Mouse (Mus musculus) CH12.LX (cell line): Measurements from ENCODE around the gene Anapc16. TPM values are rescaled to one million over a fixed set of nuclear protein-coding genes. Genes with fewer than 3 reads are reported as not detected.

Experiments
- DNase-seq: peaks from one replicate; pipeline ENCODE4 v3.0.0-alpha.2; 2013; ENCODE audit errors: extremely low read depth
- H3K27ac ChIP-seq: 2 replicates; pipeline ENCODE4 v1.5.1; 2012; ENCODE audit warnings: low read depth, mild to moderate bottlenecking, control low read depth, moderate library complexity; ENCODE audit not compliant: insufficient read depth
- H3K27me3 ChIP-seq: replicated peaks from 2 replicates; pipeline ENCODE3; 2012; ENCODE audit warnings: inconsistent platforms
- H3K36me3 ChIP-seq, 2 experiments: replicated peaks in 1 of 2; 2 replicates each; pipeline versions ENCODE3 to v1.6.1; 2012; ENCODE audit warnings: inconsistent platforms in 1 of 2, low read length in 1 of 2, mild to moderate bottlenecking in 1 of 2, mixed read lengths in 1 of 2, moderate library complexity in 1 of 2; ENCODE audit not compliant: control insufficient read depth in 1 of 2, insufficient read depth in 1 of 2
- H3K4me1 ChIP-seq, 2 experiments: 2 replicates each; pipeline ENCODE4 v1.6.1; 2012; ENCODE audit warnings: inconsistent platforms in 1 of 2, moderate library complexity in 1 of 2; ENCODE audit not compliant: insufficient read depth in 2 of 2, control insufficient read depth in 1 of 2
- H3K4me2 ChIP-seq: 2 replicates; pipeline ENCODE4 v1.6.1; 2012; ENCODE audit warnings: low read depth, mild to moderate bottlenecking, control low read depth; ENCODE audit not compliant: poor library complexity, insufficient read depth, severe bottlenecking
- H3K4me3 ChIP-seq, 3 experiments: fragments of 150-350 bp in 1 of 3; sonication (generic) in 1 of 3; replicated peaks in 1 of 3; 2 replicates each; pipeline versions ENCODE3 to v1.5.1; 2011 to 2012; ENCODE audit warnings: low read depth in 2 of 3, low read length in 2 of 3, mild to moderate bottlenecking in 2 of 3, moderate library complexity in 2 of 3, control low read depth in 1 of 3, improper control_type of control experiment in 1 of 3, inconsistent platforms in 1 of 3, mixed read lengths in 1 of 3; ENCODE audit not compliant: poor library complexity in 1 of 3
- H3K79me2 ChIP-seq: replicated peaks from 2 replicates; pipeline ENCODE4 v1.6.1; 2012; ENCODE audit warnings: mild to moderate bottlenecking, moderate library complexity; ENCODE audit not compliant: control insufficient read depth, poor library complexity, insufficient read depth, severe bottlenecking; ENCODE audit errors: extremely low read depth
- H3K9ac ChIP-seq: 2 replicates; pipeline ENCODE4 v1.6.1; 2012; ENCODE audit warnings: low read depth, mild to moderate bottlenecking, control low read depth, moderate library complexity; ENCODE audit not compliant: insufficient read depth
- H3K9me3 ChIP-seq: replicated peaks from 2 replicates; pipeline ENCODE3; 2012; ENCODE audit warnings: low read length, inconsistent platforms, mixed read lengths
- CHD1 ChIP-seq: IDR thresholded peaks from 2 replicates; pipeline ENCODE4 v1.6.1; 2012; ENCODE audit warnings: low read depth, low read length, improper control_type of control experiment, inconsistent platforms
- CHD2 ChIP-seq: IDR thresholded peaks from 2 replicates; pipeline ENCODE4 v1.6.1; 2011; ENCODE audit warnings: low read length, improper control_type of control experiment
- CTCF ChIP-seq, 2 experiments: IDR thresholded peaks in 1 of 2; conservative IDR thresholded peaks in 1 of 2; 2 replicates each; pipeline ENCODE4 v1.5.1; 2011 to 2012; ENCODE audit warnings: low read depth in 2 of 2, low read length in 2 of 2, improper control_type of control experiment in 1 of 2, inconsistent platforms in 1 of 2, mild to moderate bottlenecking in 1 of 2, moderate library complexity in 1 of 2
- E2F4 ChIP-seq: IDR thresholded peaks from 2 replicates; pipeline ENCODE4 v1.6.1; 2011; ENCODE audit warnings: low read depth, low read length, improper control_type of control experiment; ENCODE audit not compliant: insufficient replicate concordance
- EP300 ChIP-seq: IDR thresholded peaks from 2 replicates; pipeline ENCODE4 v1.6.1; 2011; ENCODE audit warnings: low read length, improper control_type of control experiment
- GABPA ChIP-seq: IDR thresholded peaks from 2 replicates; pipeline ENCODE4 v1.6.1; 2012; ENCODE audit warnings: low read depth, low read length, improper control_type of control experiment, inconsistent platforms; ENCODE audit not compliant: insufficient replicate concordance
- HCFC1 ChIP-seq: IDR thresholded peaks from 2 replicates; pipeline ENCODE4 v1.6.1; 2012; ENCODE audit warnings: low read depth, mild to moderate bottlenecking, inconsistent platforms, low read length, improper control_type of control experiment
- IRF4 ChIP-seq: IDR thresholded peaks from 2 replicates; pipeline ENCODE4 v1.6.1; 2014; ENCODE audit warnings: low read depth, mild to moderate bottlenecking, inconsistent platforms, low read length, improper control_type of control experiment
- JUND ChIP-seq: conservative IDR thresholded peaks from 2 replicates; pipeline ENCODE4 v1.6.1; 2011; ENCODE audit warnings: low read depth, low read length, improper control_type of control experiment
- KAT2A ChIP-seq: IDR thresholded peaks from 2 replicates; pipeline ENCODE4 v1.6.1; 2012; ENCODE audit warnings: low read length, improper control_type of control experiment, inconsistent platforms; ENCODE audit not compliant: insufficient replicate concordance
- MAFK ChIP-seq: IDR thresholded peaks from 2 replicates; pipeline ENCODE4 v1.6.1; 2011; ENCODE audit warnings: low read length, improper control_type of control experiment; ENCODE audit not compliant: insufficient replicate concordance
- MAZ ChIP-seq: IDR thresholded peaks from 2 replicates; pipeline ENCODE4 v1.6.1; 2012; ENCODE audit warnings: low read depth, mild to moderate bottlenecking, inconsistent platforms, low read length, improper control_type of control experiment, moderate library complexity
- MEF2A ChIP-seq: IDR thresholded peaks from 2 replicates; pipeline ENCODE4 v1.6.1; 2014; ENCODE audit warnings: low read depth, mild to moderate bottlenecking, inconsistent platforms, low read length, improper control_type of control experiment, borderline replicate concordance
- MXI1 ChIP-seq: IDR thresholded peaks from 2 replicates; pipeline ENCODE4 v1.6.1; 2011; ENCODE audit warnings: mild to moderate bottlenecking, low read depth, low read length, improper control_type of control experiment
- NELFE ChIP-seq: IDR thresholded peaks from 2 replicates; pipeline ENCODE4 v1.6.1; 2011; ENCODE audit warnings: low read depth, low read length, improper control_type of control experiment
- PAX5 ChIP-seq: IDR thresholded peaks from 2 replicates; pipeline ENCODE4 v1.6.1; 2012; ENCODE audit warnings: low read length, inconsistent platforms, mixed read lengths
- POLR2A ChIP-seq: IDR thresholded peaks from 2 replicates; pipeline ENCODE4 v1.6.1; 2011; ENCODE audit warnings: low read depth, mild to moderate bottlenecking, improper control_type of control experiment, low read length
- POLR2AphosphoS2 ChIP-seq: IDR thresholded peaks from 2 replicates; pipeline ENCODE4 v1.6.1; 2011; ENCODE audit warnings: low read depth, low read length, improper control_type of control experiment
- TCF12 ChIP-seq: IDR thresholded peaks from 2 replicates; pipeline ENCODE4 v1.6.1; 2014; ENCODE audit warnings: low read depth, mild to moderate bottlenecking, inconsistent platforms, low read length, improper control_type of control experiment
- UBTF ChIP-seq: IDR thresholded peaks from 2 replicates; pipeline ENCODE4 v1.6.1; 2012; ENCODE audit warnings: low read depth, mild to moderate bottlenecking, inconsistent platforms, low read length, improper control_type of control experiment, moderate library complexity
- ZNF384 ChIP-seq: IDR thresholded peaks from 2 replicates; pipeline ENCODE4 v1.6.1; 2012; ENCODE audit warnings: low read depth, low read length, improper control_type of control experiment, inconsistent platforms
- dilution Hi-C: fragments of 300-500 bp; cut with MboI; formaldehyde crosslinking; loops from 2 replicates; pipeline ENCODE4 v1.14.3; 2020; ENCODE audit warnings: low sequenced_read_pairs; ENCODE audit not compliant: extremely low pct_unique_long_range_greater_than_20kb, extremely low pct_ligation_motif_present
- in situ Hi-C: fragments of 300-500 bp; cut with MboI; formaldehyde crosslinking; loops from 3 replicates; pipeline ENCODE4 v1.14.3; 2019; ENCODE audit warnings: low sequenced_read_pairs, low pct_ligation_motif_present, low pct_unique_long_range_greater_than_20kb, mixed read lengths
- polyA plus RNA-seq: library from polyadenylated mRNA; unstranded; fragments of >175 nt; gene quantifications from 2 replicates; pipeline ENCODE4 v1.2.1, GENCODE M21; 2012; ENCODE audit warnings: low read depth; ENCODE audit not compliant: insufficient read length
- total RNA-seq, 2 experiments: library from RNA; depleted of rRNA; stranded (reverse); fragments of 300-350 nt in 1 of 2; fragments of >200 nt in 1 of 2; gene quantifications; 2 replicates each; pipeline ENCODE4 v1.2.3; 2012 to 2014

Gene Anapc16
- total and polyA plus RNA-seq, 3 experiments = 43.9 to 67.6 (median 64.9) TPM

DNA sequence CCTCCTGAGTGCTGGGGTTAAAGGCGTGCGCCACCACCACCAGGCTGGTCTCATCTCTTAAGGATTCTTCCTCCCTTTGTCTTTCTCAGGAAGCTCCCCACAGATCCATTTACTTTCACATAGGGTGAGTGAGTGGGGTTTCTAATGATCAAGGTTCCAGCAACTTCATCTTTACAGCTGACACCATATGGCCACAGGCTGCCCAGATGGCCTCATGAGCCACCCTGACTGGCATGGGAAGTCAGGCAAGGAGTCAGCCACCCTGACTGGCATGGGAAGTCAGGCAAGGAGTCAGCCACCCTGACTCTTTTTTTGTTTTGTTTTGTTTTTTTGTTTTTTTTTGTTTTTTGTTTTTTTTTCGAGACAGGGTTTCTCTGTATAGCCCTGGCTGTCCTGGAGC lies 57.5 kb downstream of the Anapc16 start:
- Histone ChIP-seq H3K79me2 (peaks cover 13% of the 10 kb centered on the region), H3K36me3 (peaks cover 5 to 16% of the 10 kb centered on the region in 2 experiments), H3K27ac (no peak overlapping the region), H3K9ac (no peak overlapping the region), H3K9me3 (no peaks in the 10 kb centered on the region), H3K4me3 (no peak overlapping the region), H3K4me1 (peaks cover 15 to 41% of the 10 kb centered on the region in 2 experiments), H3K4me2 (no peak overlapping the region), H3K27me3 (no peaks in the 10 kb centered on the region)
- no peak for TF ChIP-seq MXI1
- TF ChIP-seq MAZ = no peak
- no peak for TF ChIP-seq IRF4
- TF ChIP-seq MEF2A = no peak
- TF ChIP-seq GABPA = no peak
- no peak for TF ChIP-seq KAT2A
- no peak for TF ChIP-seq EP300
- no peak for TF ChIP-seq POLR2AphosphoS2
- TF ChIP-seq CTCF (conservative IDR thresholded peaks at IDR 0.05 in 1 of 2, IDR thresholded peaks at IDR 0.05 in 1 of 2; ENCODE audit: low read depth in 2 of 2, low read length in 2 of 2) = no peak
- TF ChIP-seq JUND = no peak
- TF ChIP-seq HCFC1 = no peak
- no peak for TF ChIP-seq CHD2
- TF ChIP-seq NELFE = no peak
- no peak for TF ChIP-seq POLR2A
- no peak for TF ChIP-seq E2F4
- no peak for TF ChIP-seq UBTF
- TF ChIP-seq CHD1 = no peak
- TF ChIP-seq ZNF384 = no peak
- TF ChIP-seq TCF12 = no peak
- no peak for TF ChIP-seq PAX5
- dilution Hi-C loops = no loop called here
- DNase-seq = no peak
- in situ Hi-C loops = loop anchor here (5.0 kb wide), 1 partner anchor 37 kb away; no protein-coding TSS in a partner anchor

DNA sequence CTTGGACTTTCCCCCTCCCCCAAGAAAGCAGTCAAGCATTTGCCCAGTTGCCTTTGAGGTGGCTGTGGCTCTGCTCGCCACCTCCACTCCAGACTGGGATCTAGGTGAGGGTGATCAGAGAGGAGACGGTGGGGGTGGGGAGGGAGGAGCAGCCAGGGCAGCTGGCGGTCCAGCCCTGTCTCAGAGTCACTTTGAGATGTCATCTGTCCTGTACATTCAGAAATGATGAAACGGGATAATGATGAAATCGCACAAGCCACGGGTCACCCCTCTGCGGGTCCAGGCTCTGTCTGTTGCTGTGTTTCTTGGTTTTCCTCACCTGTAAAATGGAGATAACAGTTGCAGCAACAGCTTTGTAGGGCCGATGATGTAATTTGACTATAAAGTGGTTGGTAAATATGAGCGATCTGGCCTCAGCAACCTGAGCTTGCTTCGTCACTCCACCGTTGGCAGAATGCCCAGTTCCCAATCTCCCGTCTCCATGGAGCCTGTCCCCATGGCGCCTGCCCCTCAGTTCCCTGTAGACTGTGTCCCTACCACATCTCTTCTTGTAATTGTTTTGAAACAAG lies 59.4 kb downstream of the Anapc16 start:
- no peak overlapping the region for H3K4me3 ChIP-seq
- no peak overlapping the region for H3K9ac ChIP-seq
- in situ Hi-C loops = no loop called here
- no peaks in the 10 kb centered on the region for H3K36me3 ChIP-seq
- TF ChIP-seq MAFK (no peak), POLR2A (no peak)
- H3K27ac ChIP-seq = no peak overlapping the region
- dilution Hi-C loops = no loop called here
- peaks cover 13 to 36% of the 10 kb centered on the region in 2 experiments for H3K4me1 ChIP-seq
- no peaks in the 10 kb centered on the region for H3K9me3 ChIP-seq
- H3K27me3 ChIP-seq = no peaks in the 10 kb centered on the region
- DNase-seq = no peak
- no peaks in the 10 kb centered on the region for H3K79me2 ChIP-seq
- no peak overlapping the region for H3K4me2 ChIP-seq
